Mouse (Mus musculus) embryonic facial prominence, embryonic 15.5 days (tissue): ENCODE measurements around the gene Dzank1. TPM values are rescaled to one million over a fixed set of nuclear protein-coding genes. Genes with fewer than 3 reads are reported as not detected.

Experiments used
- ATAC-seq: fragments of 200-750 bp; cut with Nextera tagmentation; 2 replicates; pipeline ENCODE4 v1.8.0; 2017; ENCODE audit warnings: low read depth, moderate TSS enrichment; ENCODE audit not compliant: insufficient number of reproducible peaks, low FRiP score, low TSS enrichment
- H3K27ac ChIP-seq: fragments of 300-500 bp; sonication (generic); replicated peaks from 2 replicates; pipeline ENCODE4 v1.5.1; 2015; ENCODE audit warnings: mild to moderate bottlenecking, inconsistent platforms
- H3K27me3 ChIP-seq: fragments of 300-500 bp; sonication (generic); 2 replicates; pipeline ENCODE4 v1.6.1; 2015; ENCODE audit warnings: inconsistent platforms
- H3K36me3 ChIP-seq: fragments of 300-500 bp; sonication (generic); 2 replicates; pipeline ENCODE4 v1.6.1; 2015; ENCODE audit warnings: mild to moderate bottlenecking, inconsistent platforms
- H3K4me1 ChIP-seq: fragments of 300-500 bp; sonication (generic); 2 replicates; pipeline ENCODE4 v1.6.1; 2015; ENCODE audit warnings: inconsistent platforms
- H3K4me2 ChIP-seq: fragments of 300-500 bp; sonication (generic); replicated peaks from 2 replicates; pipeline ENCODE4 v1.6.1; 2015; ENCODE audit warnings: mild to moderate bottlenecking, inconsistent platforms
- H3K4me3 ChIP-seq: fragments of 300-500 bp; sonication (generic); replicated peaks from 2 replicates; pipeline ENCODE4 v1.5.1; 2015; ENCODE audit warnings: mild to moderate bottlenecking, inconsistent platforms
- H3K9ac ChIP-seq: fragments of 300-500 bp; sonication (generic); 2 replicates; pipeline ENCODE4 v1.6.1; 2015; ENCODE audit warnings: inconsistent platforms
- H3K9me3 ChIP-seq: fragments of 300-500 bp; sonication (generic); replicated peaks from 2 replicates; pipeline ENCODE4 v1.6.1; 2016; ENCODE audit warnings: inconsistent platforms
- WGBS: fragments of 180-500 bp; shearing (Covaris S2); methylation state at CpG from one replicate; pipeline ENCODE4 v1.1.7; 2015; 5-methylcytosine and 5-hydroxymethylcytosine counted together
- polyA plus RNA-seq: library from polyadenylated mRNA; unstranded; fragments of >200 nt; fragmentation: Nextera tagmentation; extraction: Ambion mirVana; gene quantifications from 2 replicates; pipeline ENCODE4 v1.2.1, GENCODE M21; 2015

Gene Dzank1
- polyA plus RNA-seq, 1 experiment from 2014 or later: 3.8 TPM

GRCm38 (mm10) chr2:144537123-144537522, 9.9 kb upstream of the Dzank1 start:
- Histone ChIP-seq H3K4me3 (no peak overlapping the region), H3K9ac (no peak overlapping the region), H3K4me2 (no peak overlapping the region), H3K4me1 (no peaks in the 10 kb centered on the region), H3K36me3 (peaks cover 84% of the 10 kb centered on the region), H3K27ac (no peak overlapping the region), H3K9me3 (no peaks in the 10 kb centered on the region), H3K27me3 (no peaks in the 10 kb centered on the region)
- no peak for ATAC-seq
- 93% methylated on average over 7 of the region's 7 CpGs for WGBS

GRCm38 (mm10) chr2:144527821-144528174, 584 bp upstream of the Dzank1 start:
- peak overlapping the region; percentile 90 for H3K4me2 ChIP-seq
- no peaks in the 10 kb centered on the region for H3K9me3 ChIP-seq

GRCm38 (mm10) chr2:144525856-144526255, 1.4 kb downstream of the Dzank1 start:
- Histone ChIP-seq H3K4me2 (no peak overlapping the region), H3K9ac (no peak overlapping the region), H3K4me1 (peaks cover 14% of the 10 kb centered on the region; the same call in 1 of the 2 replicates), H3K4me3 (no peak overlapping the region), H3K9me3 (no peaks in the 10 kb centered on the region), H3K36me3 (peaks cover 2% of the 10 kb centered on the region; the same call in 1 of the 2 replicates), H3K27me3 (peaks cover 7% of the 10 kb centered on the region; the same call in 1 of the 2 replicates), H3K27ac (no peak overlapping the region)
- no peak for ATAC-seq
- 60% methylated on average over 10 of the region's 10 CpGs for WGBS

More at GRCm38 (mm10) chr2:144527821-144528174, 584 bp upstream of the Dzank1 start:
- Histone ChIP-seq H3K36me3 (peaks cover 12% of the 10 kb centered on the region), H3K4me1 (peaks cover 14% of the 10 kb centered on the region; the same call in 1 of the 2 replicates), H3K9ac (peak overlapping the region; percentile 86), H3K27ac (peak overlapping the region; percentile 93), H3K4me3 (peak overlapping the region; percentile 72), H3K27me3 (peaks cover 7% of the 10 kb centered on the region; the same call in 1 of the 2 replicates)
- 0 out of 2 replicates have a peak, but pooled peaks have one; percentile 12 for ATAC-seq
- under 1% methylated on average over 25 of the region's 25 CpGs for WGBS

- 71% methylated on average over 3 of the region's 3 CpGs for WGBS
These were observed 7.4 kb downstream of the Dzank1 start for GRCm38 (mm10) chr2:144519772-144520171.

GRCm38 (mm10) chr2:144514619-144515018, 12.6 kb downstream of the Dzank1 start:
- no peaks in the 10 kb centered on the region for H3K36me3 ChIP-seq

More at GRCm38 (mm10) chr2:144519772-144520171, 7.4 kb downstream of the Dzank1 start:
- no peaks in the 10 kb centered on the region for H3K9me3 ChIP-seq
- no peaks in the 10 kb centered on the region for H3K36me3 ChIP-seq
- no peaks in the 10 kb centered on the region for H3K27me3 ChIP-seq
- no peak overlapping the region for H3K9ac ChIP-seq
- H3K4me2 ChIP-seq: no peak overlapping the region
- H3K4me1 ChIP-seq: no peaks in the 10 kb centered on the region
- no peak for ATAC-seq
- H3K4me3 ChIP-seq: no peak overlapping the region
- H3K27ac ChIP-seq: no peak overlapping the region

GRCm38 (mm10) chr2:144502134-144502533, 25.1 kb downstream of the Dzank1 start:
- Histone ChIP-seq H3K4me3 (no peak overlapping the region), H3K4me1 (no peaks in the 10 kb centered on the region), H3K27ac (no peak overlapping the region), H3K9ac (no peak overlapping the region), H3K27me3 (no peaks in the 10 kb centered on the region), H3K4me2 (no peak overlapping the region), H3K9me3 (no peaks in the 10 kb centered on the region), H3K36me3 (no peaks in the 10 kb centered on the region)
- WGBS: 78% methylated on average over 6 of the region's 6 CpGs
- ATAC-seq: no peak

More at GRCm38 (mm10) chr2:144514619-144515018, 12.6 kb downstream of the Dzank1 start:
- Histone ChIP-seq H3K9ac (no peak overlapping the region), H3K4me1 (no peaks in the 10 kb centered on the region), H3K9me3 (no peaks in the 10 kb centered on the region), H3K4me2 (no peak overlapping the region), H3K4me3 (no peak overlapping the region), H3K27me3 (no peaks in the 10 kb centered on the region), H3K27ac (no peak overlapping the region)
- ATAC-seq: no peak
- WGBS: 85% methylated on average over 3 of the region's 3 CpGs

- H3K4me1 ChIP-seq: peaks cover 11% of the 10 kb centered on the region; the same call in 1 of the 2 replicates
- no peak overlapping the region for H3K4me3 ChIP-seq
- no peak overlapping the region for H3K27ac ChIP-seq
- no peak overlapping the region for H3K4me2 ChIP-seq
- H3K36me3 ChIP-seq: no peaks in the 10 kb centered on the region
- WGBS: 83% methylated on average over 5 of the region's 5 CpGs
- no peaks in the 10 kb centered on the region for H3K27me3 ChIP-seq
- H3K9ac ChIP-seq: no peak overlapping the region
- no peaks in the 10 kb centered on the region for H3K9me3 ChIP-seq
- no peak for ATAC-seq
These were observed 37.9 kb downstream of the Dzank1 start for GRCm38 (mm10) chr2:144489342-144489741.

GRCm38 (mm10) chr2:144487476-144487875, 39.7 kb downstream of the Dzank1 start:
- H3K36me3 ChIP-seq: no peaks in the 10 kb centered on the region
- 44% methylated on average over 6 of the region's 6 CpGs for WGBS
- no peak overlapping the region for H3K4me3 ChIP-seq
- no peak overlapping the region for H3K27ac ChIP-seq
- no peak overlapping the region for H3K9ac ChIP-seq
- H3K4me1 ChIP-seq: peaks cover 11% of the 10 kb centered on the region; the same call in 1 of the 2 replicates
- H3K9me3 ChIP-seq: no peaks in the 10 kb centered on the region
- ATAC-seq: peak; percentile 76
- H3K27me3 ChIP-seq: no peaks in the 10 kb centered on the region
- no peak overlapping the region for H3K4me2 ChIP-seq

GRCm38 (mm10) chr2:144485439-144485838, 41.8 kb downstream of the Dzank1 start:
- no peak overlapping the region for H3K27ac ChIP-seq
- ATAC-seq: no peak
- H3K9me3 ChIP-seq: no peaks in the 10 kb centered on the region
- H3K9ac ChIP-seq: no peak overlapping the region
- no peak overlapping the region for H3K4me2 ChIP-seq
- H3K36me3 ChIP-seq: no peaks in the 10 kb centered on the region
- WGBS: 82% methylated on average over 7 of the region's 7 CpGs
- H3K27me3 ChIP-seq: no peaks in the 10 kb centered on the region
- peaks cover 11% of the 10 kb centered on the region; the same call in 1 of the 2 replicates for H3K4me1 ChIP-seq
- H3K4me3 ChIP-seq: no peak overlapping the region

GRCm38 (mm10) chr2:144484084-144484483, 43.1 kb downstream of the Dzank1 start:
- Histone ChIP-seq H3K4me2 (no peak overlapping the region), H3K36me3 (no peaks in the 10 kb centered on the region), H3K4me3 (no peak overlapping the region), H3K4me1 (peaks cover 11% of the 10 kb centered on the region; the same call in 1 of the 2 replicates), H3K27ac (no peak overlapping the region), H3K9ac (no peak overlapping the region), H3K9me3 (no peaks in the 10 kb centered on the region), H3K27me3 (no peaks in the 10 kb centered on the region)
- no peak for ATAC-seq
- WGBS: 21% methylated on average over 1 of the region's 1 CpGs

GRCm38 (mm10) chr2:144479421-144479820, 47.8 kb downstream of the Dzank1 start:
- 67% methylated on average over 2 of the region's 2 CpGs for WGBS
- Histone ChIP-seq H3K9me3 (no peaks in the 10 kb centered on the region), H3K4me2 (no peak overlapping the region), H3K27me3 (no peaks in the 10 kb centered on the region), H3K36me3 (no peaks in the 10 kb centered on the region), H3K27ac (no peak overlapping the region), H3K4me1 (no peaks in the 10 kb centered on the region), H3K4me3 (no peak overlapping the region), H3K9ac (no peak overlapping the region)
- ATAC-seq: no peak

GRCm38 (mm10) chr2:144467203-144467602, 60.0 kb downstream of the Dzank1 start:
- H3K4me3 ChIP-seq: no peak overlapping the region
- H3K36me3 ChIP-seq: no peaks in the 10 kb centered on the region
- 66% methylated on average over 5 of the region's 5 CpGs for WGBS
- ATAC-seq: no peak
- no peak overlapping the region for H3K9ac ChIP-seq
- no peaks in the 10 kb centered on the region for H3K4me1 ChIP-seq
- no peak overlapping the region for H3K27ac ChIP-seq
- no peaks in the 10 kb centered on the region for H3K9me3 ChIP-seq
- H3K27me3 ChIP-seq: no peaks in the 10 kb centered on the region
- no peak overlapping the region for H3K4me2 ChIP-seq
